Mouse (Mus musculus) bone marrow macrophage, adult 2 months (primary cell): Measurements from ENCODE around the gene Kctd11. TPM values are rescaled to one million over a fixed set of nuclear protein-coding genes. Genes with fewer than 3 reads are reported as not detected.

ENCODE experiments used
- H3K27ac ChIP-seq: 2 replicates; pipeline ENCODE4 v1.5.1; 2012; ENCODE audit warnings: low read depth, low read length; ENCODE audit not compliant: insufficient read depth
- H3K4me1 ChIP-seq: 2 replicates; pipeline ENCODE4 v1.6.1; 2012; ENCODE audit warnings: low read length; ENCODE audit not compliant: control insufficient read depth, insufficient read depth
- H3K4me3 ChIP-seq: 2 replicates; pipeline ENCODE4 v1.5.1; 2012; ENCODE audit warnings: mild to moderate bottlenecking, low read length, moderate library complexity; ENCODE audit not compliant: insufficient read depth
- CTCF ChIP-seq: IDR thresholded peaks from 2 replicates; pipeline ENCODE4 v1.5.1; 2012; ENCODE audit warnings: low read depth, mild to moderate bottlenecking, low read length, moderate library complexity
- POLR2A ChIP-seq: IDR thresholded peaks from 2 replicates; pipeline ENCODE4 v1.6.1; 2012; ENCODE audit warnings: mild to moderate bottlenecking, low read depth, low read length, borderline replicate concordance
- polyA plus RNA-seq: library from polyadenylated mRNA; stranded (reverse); fragments of >200 nt; gene quantifications from 2 replicates; pipeline ENCODE4 v1.2.4, GENCODE M21; 2012; ENCODE audit not compliant: missing spikeins, insufficient read depth, insufficient read length

The Kctd11 gene
- polyA plus RNA-seq, 1 experiment, result 7.1 TPM

DNA sequence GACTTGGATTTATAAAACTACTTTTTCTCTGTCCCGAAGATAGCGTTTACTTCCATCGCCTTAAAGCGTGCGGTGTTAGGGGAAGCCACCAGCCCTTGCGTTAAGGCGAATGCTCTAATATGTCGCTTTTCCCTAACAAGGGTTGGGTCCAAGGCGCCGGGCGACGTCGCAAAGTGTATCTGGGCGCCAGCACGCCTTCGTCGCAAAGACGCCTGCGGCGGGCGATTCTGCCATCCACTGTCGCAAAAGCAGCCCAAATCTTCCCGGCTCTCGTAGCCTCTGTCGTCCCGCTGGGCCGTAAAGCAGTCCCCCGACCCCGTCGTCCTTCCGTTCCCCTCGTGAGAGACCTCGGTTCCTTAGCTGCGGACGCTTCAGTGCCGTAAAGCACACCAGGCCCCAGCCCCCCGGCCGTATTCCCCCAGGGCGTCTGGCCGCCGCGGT lies 20.2 kb upstream of the Kctd11 start:
- Histone ChIP-seq H3K27ac (peak overlapping the region; percentile 73), H3K4me1 (peaks cover 4% of the 10 kb centered on the region; the same call in 1 of the 2 replicates), H3K4me3 (peak overlapping the region; percentile 72)
- no peak for TF ChIP-seq CTCF
- no peak for TF ChIP-seq POLR2A

- peak within 1 kb of the TSS; percentile 73 for H3K27ac ChIP-seq
- no peak for TF ChIP-seq CTCF
- TF ChIP-seq POLR2A, result no peak
- peaks cover 4% of the 10 kb centered on the region; the same call in 1 of the 2 replicates for H3K4me1 ChIP-seq
- peak within 1 kb of the TSS; percentile 72 for H3K4me3 ChIP-seq
Observed at GRCm38 (mm10) chr11:69900471-69901405, 19.5 kb upstream of the Kctd11 start, which contains the start of the genes 2810408A11Rik and Neurl4. 2810408A11Rik (minus strand) TSS chr11:69900987. Neurl4 (plus strand) TSS chr11:69901072.

- H3K27ac ChIP-seq, result no peak overlapping the region
Observed at GRCm38 (mm10) chr11:69899870-69900269, 18.7 kb upstream of the Kctd11 start.

DNA sequence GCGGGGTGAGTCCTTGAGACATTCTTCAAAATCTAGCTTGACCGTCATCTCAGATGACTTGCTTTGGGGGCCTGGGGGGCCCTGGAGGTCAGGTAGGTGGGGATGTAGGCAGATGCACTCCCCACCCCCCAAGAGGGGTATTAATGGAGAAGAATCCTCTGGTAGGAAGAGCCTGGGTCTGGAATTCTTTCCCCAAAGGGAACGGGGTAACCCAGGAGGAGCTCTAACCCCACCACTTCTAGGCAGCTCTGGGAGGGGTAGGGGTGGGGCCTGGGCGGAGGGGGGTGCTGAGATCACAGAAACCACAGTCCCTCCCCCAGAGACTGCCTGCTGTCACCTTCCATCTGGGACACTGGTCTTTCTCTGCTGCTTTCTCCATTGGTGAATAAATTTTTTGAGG lies 14.1 kb upstream of the Kctd11 start, which contains the start of gene Acap1:
Acap1 (minus strand) TSS at position 249 of the 400 bp plus-strand sequence.
- TF ChIP-seq CTCF, result no peak
- Histone ChIP-seq H3K27ac (no peak within 1 kb of the TSS), H3K4me3 (no peak within 1 kb of the TSS), H3K4me1 (peaks cover 9% of the 10 kb centered on the region)

More at GRCm38 (mm10) chr11:69899870-69900269, 18.7 kb upstream of the Kctd11 start:
- TF ChIP-seq CTCF (no peak), POLR2A (no peak)
- Histone ChIP-seq H3K4me1 (peaks cover 4% of the 10 kb centered on the region; the same call in 1 of the 2 replicates), H3K4me3 (no peak overlapping the region)

DNA sequence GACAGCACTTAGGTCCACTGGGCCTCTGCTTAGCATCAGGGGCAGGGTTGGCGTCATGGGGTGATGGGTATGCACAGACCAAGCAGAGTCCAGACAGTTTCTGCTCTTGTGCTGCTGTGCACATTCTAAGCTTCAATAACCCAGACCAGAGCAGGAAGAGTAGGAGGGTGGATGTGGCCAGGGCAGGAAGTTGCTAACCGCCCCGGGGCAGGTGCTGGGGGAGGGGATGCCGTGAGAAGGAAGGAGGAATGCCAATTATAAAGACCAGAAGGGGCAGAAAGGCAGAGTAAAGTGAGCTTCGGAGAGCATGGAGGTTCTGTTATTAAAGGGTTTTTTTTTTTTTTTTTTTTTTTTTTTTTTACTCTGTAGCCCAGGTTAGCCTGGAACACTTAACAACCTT lies 13.5 kb upstream of the Kctd11 start:
- TF ChIP-seq POLR2A (no peak), CTCF (no peak)
- Histone ChIP-seq H3K4me3 (no peak overlapping the region), H3K27ac (no peak overlapping the region), H3K4me1 (peaks cover 8% of the 10 kb centered on the region)

- no peak for TF ChIP-seq POLR2A
- TF ChIP-seq CTCF, result no peak
- H3K4me3 ChIP-seq, result no peak overlapping the region
- H3K27ac ChIP-seq, result no peak overlapping the region
- H3K4me1 ChIP-seq, result peaks cover 8% of the 10 kb centered on the region
Observed at GRCm38 (mm10) chr11:69891482-69891881, 10.3 kb upstream of the Kctd11 start.

DNA sequence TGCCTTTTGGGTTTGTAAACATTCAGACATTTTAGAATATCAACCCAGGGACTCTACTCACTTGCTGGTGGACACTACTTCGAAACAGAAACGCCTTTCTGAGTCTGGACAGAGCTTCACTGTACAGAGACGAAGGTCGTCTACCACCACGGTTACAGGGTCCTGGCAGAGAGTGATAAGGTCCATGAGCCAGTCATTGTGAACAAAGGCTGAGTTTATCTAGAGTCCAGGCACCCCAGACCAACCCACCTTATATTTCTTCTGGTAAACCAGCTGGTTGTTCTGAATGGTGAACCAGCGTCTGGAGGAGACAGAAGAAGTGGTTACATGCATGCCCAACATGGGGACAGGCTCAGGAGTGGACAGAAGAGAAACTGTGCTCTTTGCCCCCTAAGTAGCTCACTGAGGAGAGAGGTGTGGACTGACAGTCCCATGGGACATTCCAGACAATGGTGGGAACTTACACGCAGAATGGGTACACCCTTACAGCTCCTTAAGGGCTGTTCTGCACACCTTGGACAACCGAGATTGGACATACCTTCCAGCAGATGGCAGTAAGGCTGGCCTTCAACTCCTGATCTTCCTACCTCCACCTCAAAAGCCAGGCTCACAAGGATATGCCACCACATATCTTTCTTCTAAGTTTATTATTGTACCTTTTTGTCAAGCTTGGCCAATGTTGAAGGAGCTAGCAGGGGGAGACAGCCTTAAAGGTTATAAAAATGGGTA lies 5.9 kb upstream of the Kctd11 start:
- no peak overlapping the region for H3K27ac ChIP-seq
- TF ChIP-seq POLR2A (no peak), CTCF (0 out of 2 replicates have a peak, but pooled peaks have one; percentile 6)
- no peak overlapping the region for H3K4me3 ChIP-seq
- H3K4me1 ChIP-seq, result peaks cover 8% of the 10 kb centered on the region

GRCm38 (mm10) chr11:69884663-69885062 lies 3.5 kb upstream of the Kctd11 start:
- TF ChIP-seq POLR2A, result no peak
- no peak overlapping the region for H3K27ac ChIP-seq
- H3K4me3 ChIP-seq, result no peak overlapping the region
- H3K4me1 ChIP-seq, result peaks cover 11% of the 10 kb centered on the region

DNA sequence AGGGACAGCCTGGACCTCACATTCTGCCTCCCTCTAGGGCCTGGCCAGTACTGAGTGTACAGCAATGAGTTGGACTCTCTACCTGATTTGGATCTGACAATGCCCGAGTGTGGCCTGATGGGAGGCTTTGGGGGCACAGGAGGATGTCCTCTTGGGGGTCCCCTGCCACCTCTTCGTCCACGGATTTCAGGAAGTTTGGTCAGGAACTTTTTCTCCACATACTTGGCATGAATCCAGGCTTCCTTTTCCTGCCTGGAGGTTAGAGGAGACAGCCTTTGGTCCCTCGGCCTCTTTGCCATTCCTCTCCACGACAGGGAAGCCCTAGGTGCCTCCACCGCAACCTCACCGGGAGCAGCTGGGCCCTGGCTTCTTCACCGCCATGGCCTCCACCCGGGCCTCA lies 3.0 kb upstream of the Kctd11 start:
- H3K4me3 ChIP-seq, result no peak overlapping the region
- H3K27ac ChIP-seq, result no peak overlapping the region
- TF ChIP-seq POLR2A (no peak), CTCF (no peak)
- H3K4me1 ChIP-seq, result peaks cover 11% of the 10 kb centered on the region

- TF ChIP-seq CTCF (no peak), POLR2A (no peak)
- Histone ChIP-seq H3K27ac (no peak overlapping the region), H3K4me3 (no peak overlapping the region), H3K4me1 (peaks cover 11% of the 10 kb centered on the region)
Observed at GRCm38 (mm10) chr11:69883527-69884151, 2.4 kb upstream of the Kctd11 start.
